Mouse (Mus musculus) layer of hippocampus, adult 9-10 months (tissue): ENCODE measurements around the gene Zfp981.
"Not testable (repeated sequence)": the region's sequence is repeated elsewhere in the genome, so short reads cannot be mapped to it uniquely, and the experiment has no call there.

ENCODE experiments used
- DNase-seq: peaks from one replicate; pipeline ENCODE4 v3.0.0; 2022; ENCODE audit warnings: low spot score

Zfp981 gene

GRCm38 (mm10) chr4:146485183-146485939 lies 16.5 kb upstream of the Zfp981 start:
- DNase-seq: not testable (repeated sequence)

GRCm38 (mm10) chr4:146486753-146487152 lies 15.1 kb upstream of the Zfp981 start:
- not testable (repeated sequence) for DNase-seq

GRCm38 (mm10) chr4:146489196-146489595 lies 12.6 kb upstream of the Zfp981 start:
- DNase-seq: not testable (repeated sequence)

DNA sequence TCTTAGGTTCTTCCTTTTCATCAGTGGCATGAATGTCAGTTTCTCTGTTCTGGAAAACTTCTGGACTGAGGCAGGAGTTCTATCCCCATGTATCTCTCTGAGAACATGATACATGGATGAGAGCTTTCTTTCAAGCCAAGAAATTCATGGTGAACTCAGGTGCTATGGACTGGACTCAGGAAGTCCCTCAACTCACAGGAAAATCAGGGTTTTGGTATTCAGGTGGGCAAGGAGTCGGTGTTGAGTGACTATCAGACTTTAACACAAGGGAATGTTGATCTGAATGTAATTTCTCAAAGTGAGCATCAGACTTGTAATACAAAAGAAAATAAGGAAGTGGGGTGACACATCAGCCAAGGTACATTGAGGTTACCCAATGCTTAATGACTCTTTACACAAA lies 9.8 kb upstream of the Zfp981 start:
- DNase-seq: not testable (repeated sequence)

GRCm38 (mm10) chr4:146492439-146492838 lies 9.4 kb upstream of the Zfp981 start:
- no peak for DNase-seq

GRCm38 (mm10) chr4:146492851-146493250 lies 9.0 kb upstream of the Zfp981 start:
- no peak for DNase-seq

- DNase-seq: not testable (repeated sequence)
Observed at GRCm38 (mm10) chr4:146493319-146493907, 8.4 kb upstream of the Zfp981 start.

- DNase-seq: no peak
Observed at GRCm38 (mm10) chr4:146494980-146495379, 6.8 kb upstream of the Zfp981 start.

DNA sequence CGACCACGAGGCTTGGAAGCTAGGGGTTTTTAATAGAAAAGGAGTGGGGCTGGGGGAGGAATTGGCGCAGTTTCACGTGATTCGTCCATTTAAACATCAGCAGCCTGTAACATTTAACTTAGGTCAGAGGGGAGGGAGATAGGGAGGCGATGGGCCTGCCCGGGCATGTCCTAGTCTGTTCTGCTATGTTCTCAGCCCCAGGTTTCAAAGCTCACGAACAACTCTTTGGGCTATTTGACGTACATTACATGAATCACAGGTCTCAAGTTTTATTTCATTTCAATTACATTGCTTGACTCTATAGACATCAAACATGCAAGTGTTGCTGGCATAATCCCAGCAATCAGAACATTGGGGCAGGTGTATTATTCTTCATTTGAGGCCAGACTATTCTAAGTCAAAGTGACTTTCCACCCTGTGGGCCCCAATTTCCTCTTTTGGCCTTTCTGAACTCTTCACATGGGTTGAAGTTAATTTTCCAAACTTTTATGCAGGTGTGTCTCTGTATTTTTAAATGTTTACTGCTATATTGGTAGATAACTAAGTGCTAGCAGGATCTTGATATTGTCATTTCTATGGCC lies 4.0 kb upstream of the Zfp981 start:
- not testable (repeated sequence) for DNase-seq

GRCm38 (mm10) chr4:146509029-146509428 lies 7.2 kb downstream of the Zfp981 start:
- not testable (repeated sequence) for DNase-seq

DNA sequence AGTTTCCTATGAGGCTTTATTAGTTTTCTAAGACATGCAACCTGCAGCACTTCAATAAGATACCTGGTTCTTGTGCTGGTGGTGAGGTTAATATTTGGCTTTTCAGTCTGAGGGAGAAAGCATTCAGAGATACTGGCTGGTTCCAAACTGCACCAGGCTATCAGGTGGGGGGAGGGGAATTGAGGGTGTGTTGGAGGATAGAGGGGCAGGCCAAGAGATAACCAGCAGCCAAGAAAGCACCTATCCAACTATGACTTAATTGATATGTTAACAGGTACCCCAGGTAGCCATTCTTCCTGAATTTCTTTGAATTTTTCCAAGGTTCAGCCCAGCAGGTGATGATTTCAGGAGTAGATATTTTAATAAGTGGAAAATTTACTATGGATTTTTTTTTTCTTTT lies 10.0 kb downstream of the Zfp981 start:
- DNase-seq: not testable (repeated sequence)

DNA sequence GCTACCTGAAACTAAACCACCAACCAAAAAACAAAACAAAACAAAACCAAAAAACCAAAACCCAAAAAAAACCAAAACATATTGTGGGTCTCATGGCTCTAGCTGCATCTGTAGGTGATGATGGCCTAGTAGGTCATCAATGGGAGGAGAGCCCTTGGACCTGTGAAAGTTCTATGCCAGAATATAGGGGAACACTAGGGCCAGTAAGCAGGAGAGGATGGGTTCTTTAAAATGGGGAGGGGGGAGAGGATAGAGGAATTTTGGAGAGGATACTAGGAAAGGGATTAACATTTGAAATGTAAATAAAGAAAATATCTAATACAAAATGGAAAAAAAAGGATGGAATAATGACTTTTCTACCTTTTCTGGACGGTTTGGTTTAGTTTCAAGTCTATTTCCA lies 14.6 kb downstream of the Zfp981 start:
- DNase-seq: no peak

GRCm38 (mm10) chr4:146517150-146517549 lies 15.3 kb downstream of the Zfp981 start:
- not testable (repeated sequence) for DNase-seq

DNA sequence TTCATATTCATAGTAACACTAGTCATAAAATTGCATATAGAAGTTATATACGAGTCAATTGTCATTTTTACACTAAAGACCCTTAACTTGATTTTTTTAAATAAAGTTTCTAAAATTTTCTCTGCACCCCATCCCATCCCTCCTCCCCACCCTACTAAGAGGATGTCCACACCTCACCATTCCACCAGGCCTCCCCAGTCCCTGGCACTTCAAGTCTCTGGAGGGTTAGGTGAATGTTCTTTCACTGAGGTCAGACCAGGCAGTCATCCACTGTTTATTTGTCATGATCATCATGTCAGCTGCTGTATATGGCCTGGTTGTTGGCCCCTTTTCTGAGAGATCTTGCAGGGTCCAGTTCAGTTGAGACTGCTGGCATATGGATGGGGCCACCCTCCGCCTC lies 18.9 kb downstream of the Zfp981 start:
- no peak for DNase-seq

GRCm38 (mm10) chr4:146534574-146534973 lies 32.7 kb downstream of the Zfp981 start:
- no peak for DNase-seq

GRCm38 (mm10) chr4:146535883-146536282 lies 34.1 kb downstream of the Zfp981 start:
- no peak for DNase-seq

DNA sequence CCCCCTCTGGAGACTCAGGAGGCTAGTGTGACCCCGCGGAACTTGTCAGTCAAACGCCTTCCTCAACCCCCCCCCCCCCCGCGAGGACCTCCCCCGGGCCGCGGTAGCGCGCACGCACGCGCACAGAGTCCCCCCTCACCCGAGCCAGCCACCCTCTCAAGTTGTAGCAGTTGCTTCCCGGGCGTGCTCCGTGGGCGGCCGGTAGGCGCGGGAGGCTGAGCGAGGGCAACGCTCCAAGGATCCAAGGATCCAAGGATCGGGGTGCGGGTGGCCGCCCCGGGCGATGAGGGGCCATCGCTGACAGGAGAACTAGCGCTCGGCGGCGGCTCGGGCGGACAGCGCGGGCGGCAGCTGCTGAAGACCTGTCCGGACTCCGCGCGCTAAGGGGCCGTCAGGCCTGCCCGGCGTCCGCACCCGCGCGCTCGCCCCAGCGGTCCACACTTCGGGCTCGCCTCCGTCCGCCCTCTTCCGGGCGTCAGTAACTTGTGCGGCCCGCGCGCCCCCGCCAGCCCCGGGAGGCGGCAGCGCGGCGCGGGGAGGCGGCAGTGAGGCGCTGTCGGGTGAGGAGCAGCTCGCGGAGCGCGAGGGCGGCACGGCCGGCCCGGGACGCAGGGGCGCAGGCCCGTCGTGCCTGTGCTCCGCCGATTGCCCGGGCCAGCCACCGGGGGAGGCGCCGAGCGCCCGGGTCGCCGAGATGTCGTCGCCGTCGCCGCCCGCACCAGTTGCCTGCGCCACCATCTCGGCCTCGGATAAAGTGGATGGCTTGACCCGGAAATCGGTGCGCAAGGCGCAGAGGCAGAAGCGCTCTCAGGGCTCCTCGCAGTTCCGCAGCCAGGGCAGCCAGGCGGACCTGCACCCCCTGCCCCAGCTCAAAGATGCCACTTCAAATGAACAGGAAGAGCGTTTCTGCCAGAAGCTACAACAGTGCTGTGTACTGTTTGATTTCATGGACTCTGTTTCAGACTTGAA lies 78.4 kb downstream of the Zfp981 start:
- DNase-seq: not testable (repeated sequence)
